ENCODE assay signal across 11 mouse cellular contexts in genomic region chr14:8159141-8159540, GRCm38 (mm10). TPM values are rescaled to one million over a fixed set of nuclear protein-coding genes. Genes with fewer than 3 reads are reported as not detected.
DNase-seq lines count a peak whose midpoint lies in the region.
"Had no signal": no experiment of that assay in that cellular context is flagged by ENCODE, and none has a peak within 500 bp of the region (broad histone marks: within the 10 kb centered on the region; RNA-seq: fewer than 3 reads in every experiment).

No protein-coding gene starts in this region.

- peak; percentile 29 for DNase-seq in adrenal gland, adult 8-10 months
- no peak for DNase-seq in adrenal gland, adult 18-20 months (ENCODE audit: low spot score in 2 of 2)
- peak; percentile 35 to 44 for DNase-seq in adrenal gland, postnatal 36 days
- DNase-seq in adrenal gland, postnatal 25 days: no peak
- DNase-seq: cerebellum, adult 11 months; cerebellum, adult 18-20 months; cerebellum, adult 8-10 months; cerebellum, adult 9-11 months; cerebellum, postnatal 14 days; cerebellum, postnatal 36 days; embryo, embryonic 11 days had no signal

RNA-seq across cellular contexts. Expression of gene Pdhb, which starts 13.7 kb away (rescaled TPM):
- 100 to 1,000 TPM; 184 to 265 (median 230) TPM for total RNA-seq in adrenal gland, adult 8-10 months (2022)
- 100 to 1,000 TPM; 377 to 745 TPM for total RNA-seq in adrenal gland, adult 18-20 months (2021)
- total RNA-seq in adrenal gland, postnatal 36 days (2021): 100 to 1,000 TPM; 349 to 451 TPM
- total RNA-seq in adrenal gland, postnatal 25 days (2021): 313 and 323 TPM in 2 replicates

RNA-seq across cellular contexts. Expression of gene Kctd6, which starts 54.8 kb away (rescaled TPM):
- total RNA-seq in adrenal gland, adult 8-10 months (2022): 10 to 100 TPM; 15.1 to 22.2 (median 18.1) TPM
- 10 to 100 TPM; 13.2 to 16.2 TPM for total RNA-seq in adrenal gland, adult 18-20 months (2021)
- 10 to 100 TPM; 14.3 to 15.2 TPM for total RNA-seq in adrenal gland, postnatal 36 days (2021)
- total RNA-seq in adrenal gland, postnatal 25 days (2021): 12.9 and 13.7 TPM in 2 replicates

Comparison
In these comparisons a context has a peak if more than half of its experiments do, and no peak if none do; other contexts are left out.
1. DNase-seq: peak in adrenal gland, adult 8-10 months (single experiment) and adrenal gland, postnatal 36 days (2 of 2); none in adrenal gland, adult 18-20 months (0 of 2) and adrenal gland, postnatal 25 days (single experiment).